17 mouse cellular contexts compared by ENCODE assay signal in genomic region chr7:40392207-40392606, GRCm38 (mm10).
DNase-seq lines count a peak whose midpoint lies in the region; ATAC-seq and TF ChIP-seq lines count a peak whose summit lies in the region.
"Had no signal": no experiment of that assay in that cellular context is flagged by ENCODE, and none has a peak within 500 bp of the region (broad histone marks: within the 10 kb centered on the region; RNA-seq: fewer than 3 reads in every experiment).

No protein-coding gene starts in this region.

- H3K27ac ChIP-seq in CH12.LX (ENCODE audit: insufficient read depth, low read depth) = no peak overlapping the region
- 0 out of 2 replicates have a peak overlapping the region, but pooled peaks have one; percentile 48 for H3K27ac ChIP-seq in hindbrain, embryonic 11.5 days (ENCODE audit: low read depth, low read length)
- H3K27ac ChIP-seq in midbrain, embryonic 12.5 days (replicated peaks) = peak overlapping the region; percentile 76
- H3K27ac ChIP-seq: heart, embryonic 13.5 days; limb, embryonic 10.5 days; liver, embryonic 14.5 days; stomach, embryonic 15.5 days had no signal

- dilution Hi-C loops in CH12.LX (cut with MboI; ENCODE audit: extremely low pct_ligation_motif_present, extremely low pct_unique_long_range_greater_than_20kb, low sequenced_read_pairs) = no loop called here

- peak; percentile 47 for DNase-seq in CH12.LX (ENCODE audit: extremely low read depth)
- peak; percentile 89 for DNase-seq in brain, embryonic 14.5 days (ENCODE audit: low read depth)
- DNase-seq in hindbrain, embryonic 11.5 days (ENCODE audit: low spot score) = peak; percentile 35
- no peak for DNase-seq in left cerebral cortex, adult 11 months (ENCODE audit: low spot score)
- DNase-seq in heart, adult 8-10 months (ENCODE audit: low spot score) = no peak
- no peak for DNase-seq in cerebellum, postnatal 36 days
- DNase-seq in layer of hippocampus, adult 8-10 months (ENCODE audit: low spot score in 2 of 2) = no peak
- DNase-seq: cerebellum, adult 18-20 months; gastrocnemius, postnatal 10 days; kidney, adult 9 months; lung, postnatal 14 days; thymus, postnatal 25 days had no signal

- H3K9ac ChIP-seq in CH12.LX (ENCODE audit: insufficient read depth, low read depth) = no peak overlapping the region
- H3K9ac ChIP-seq in hindbrain, embryonic 11.5 days (ENCODE audit: low read depth, low read length) = no peak overlapping the region
- H3K9ac ChIP-seq in midbrain, embryonic 12.5 days (replicated peaks) = no peak overlapping the region
- H3K9ac ChIP-seq: heart, embryonic 13.5 days; liver, embryonic 14.5 days; stomach, embryonic 15.5 days had no signal

- no peaks in the 10 kb centered on the region for H3K9me3 ChIP-seq in CH12.LX (replicated peaks; ENCODE audit: low read length)
- no peaks in the 10 kb centered on the region for H3K9me3 ChIP-seq in hindbrain, embryonic 11.5 days (ENCODE audit: control insufficient read depth, low read length)
- H3K9me3 ChIP-seq in midbrain, embryonic 12.5 days = no peaks in the 10 kb centered on the region
- H3K9me3 ChIP-seq: heart, embryonic 13.5 days; limb, embryonic 10.5 days; stomach, embryonic 15.5 days had no signal

- no peak for TF ChIP-seq POLR2A in CH12.LX (IDR thresholded peaks at IDR 0.05; ENCODE audit: low read depth, low read length)
- TF ChIP-seq POLR2A in brain, embryonic 14.5 days (IDR thresholded peaks at IDR 0.05; ENCODE audit: borderline replicate concordance, extremely low read depth, insufficient read depth, insufficient read length, poor library complexity, severe bottlenecking) = no peak

- H3K4me3 ChIP-seq in CH12.LX (replicated peaks in 1 of 3; ENCODE audit: low read depth in 2 of 3, low read length in 2 of 3, poor library complexity in 1 of 3) = no peak overlapping the region
- no peak overlapping the region for H3K4me3 ChIP-seq in hindbrain, embryonic 11.5 days (ENCODE audit: low read depth, low read length)
- no peak overlapping the region for H3K4me3 ChIP-seq in midbrain, embryonic 12.5 days
- H3K4me3 ChIP-seq: heart, embryonic 13.5 days; limb, embryonic 10.5 days; stomach, embryonic 15.5 days had no signal

- no peaks in the 10 kb centered on the region for H3K27me3 ChIP-seq in CH12.LX (replicated peaks)
- H3K27me3 ChIP-seq in hindbrain, embryonic 11.5 days (ENCODE audit: control insufficient read depth, insufficient read depth, low read length) = no peaks in the 10 kb centered on the region
- H3K27me3 ChIP-seq in midbrain, embryonic 12.5 days = no peaks in the 10 kb centered on the region
- H3K27me3 ChIP-seq: heart, embryonic 13.5 days; stomach, embryonic 15.5 days had no signal

- H3K4me1 ChIP-seq in CH12.LX (ENCODE audit: control insufficient read depth in 1 of 2, insufficient read depth in 2 of 2) = peaks cover 2 to 37% of the 10 kb centered on the region in 2 experiments; a peak in 2 of 4 replicates
- 0 out of 2 replicates have a peak, but pooled peaks cover 3% of the 10 kb centered on the region for H3K4me1 ChIP-seq in hindbrain, embryonic 11.5 days (replicated peaks; ENCODE audit: control insufficient read depth, insufficient read depth, low read length)
- H3K4me1 ChIP-seq in midbrain, embryonic 12.5 days = peaks cover 33% of the 10 kb centered on the region
- H3K4me1 ChIP-seq: heart, embryonic 13.5 days; limb, embryonic 10.5 days; stomach, embryonic 15.5 days had no signal

- no peaks in the 10 kb centered on the region for H3K79me2 ChIP-seq in CH12.LX (replicated peaks; ENCODE audit: control insufficient read depth, extremely low read depth, insufficient read depth, poor library complexity, severe bottlenecking)

- H3K4me2 ChIP-seq in CH12.LX (ENCODE audit: insufficient read depth, low read depth, poor library complexity, severe bottlenecking) = no peak overlapping the region
- no peak overlapping the region for H3K4me2 ChIP-seq in hindbrain, embryonic 11.5 days (replicated peaks; ENCODE audit: low read depth, low read length)
- no peak overlapping the region for H3K4me2 ChIP-seq in midbrain, embryonic 12.5 days (replicated peaks)
- H3K4me2 ChIP-seq: heart, embryonic 13.5 days; stomach, embryonic 15.5 days had no signal

- in situ Hi-C loops in CH12.LX (cut with MboI; ENCODE audit: low pct_ligation_motif_present, low pct_unique_long_range_greater_than_20kb, low sequenced_read_pairs) = no loop called here

- ATAC-seq in hindbrain, embryonic 11.5 days (ENCODE audit: low FRiP score) = peak; percentile 90
- ATAC-seq in midbrain, embryonic 12.5 days (ENCODE audit: low FRiP score, low read depth) = peak; percentile 89

- TF ChIP-seq RAD21 in CH12.LX (IDR thresholded peaks at IDR 0.05; ENCODE audit: low read depth, low read length) = no peak

- no peak for TF ChIP-seq CTCF in CH12.LX (conservative IDR thresholded peaks at IDR 0.05 in 1 of 2, IDR thresholded peaks at IDR 0.05 in 1 of 2; ENCODE audit: low read depth in 2 of 2, low read length in 2 of 2)
- no peak for TF ChIP-seq CTCF in brain, embryonic 14.5 days (IDR thresholded peaks at IDR 0.05; ENCODE audit: borderline replicate concordance, extremely low read depth, insufficient read depth, insufficient read length)

- H3K36me3 ChIP-seq in CH12.LX (replicated peaks in 1 of 2; ENCODE audit: control insufficient read depth in 1 of 2, insufficient read depth in 1 of 2, low read length in 1 of 2) = no peaks in the 10 kb centered on the region
- no peaks in the 10 kb centered on the region for H3K36me3 ChIP-seq in hindbrain, embryonic 11.5 days (ENCODE audit: control insufficient read depth, insufficient read depth, low read length)
- H3K36me3 ChIP-seq in midbrain, embryonic 12.5 days = no peaks in the 10 kb centered on the region
- H3K36me3 ChIP-seq: heart, embryonic 13.5 days; limb, embryonic 10.5 days; stomach, embryonic 15.5 days had no signal

- WGBS in hindbrain, embryonic 11.5 days = 27% methylated on average over 3 of the region's 3 CpGs
- WGBS in midbrain, embryonic 12.5 days = 3% methylated on average over 3 of the region's 3 CpGs

- TF ChIP-seq EP300 in CH12.LX (IDR thresholded peaks at IDR 0.05; ENCODE audit: low read length) = no peak

TF ChIP-seq in CH12.LX, 34 proteins besides CTCF, POLR2A, EP300 and RAD21:
- TF ChIP-seq UBTF (IDR thresholded peaks at IDR 0.05; ENCODE audit: low read depth, low read length) (no peak), KAT2A (IDR thresholded peaks at IDR 0.05; ENCODE audit: insufficient replicate concordance, low read length) (no peak), CHD1 (IDR thresholded peaks at IDR 0.05; ENCODE audit: low read depth, low read length) (no peak), MYC (IDR thresholded peaks at IDR 0.05; ENCODE audit: low read depth, low read length) (no peak), TBP (conservative IDR thresholded peaks at IDR 0.05; ENCODE audit: low read depth, low read length) (0 out of 2 replicates have a peak, but pooled peaks have one; percentile 26), HCFC1 (IDR thresholded peaks at IDR 0.05; ENCODE audit: low read depth, low read length) (no peak), MAX (IDR thresholded peaks at IDR 0.05; ENCODE audit: low read length) (no peak), ETS1 (conservative IDR thresholded peaks at IDR 0.05; ENCODE audit: low read depth, low read length) (no peak), USF2 (conservative IDR thresholded peaks at IDR 0.05; ENCODE audit: low read depth, low read length) (no peak)

Comparison
In these comparisons a context has a peak if more than half of its experiments do, and no peak if none do; other contexts are left out.
1. DNase-seq: peak in CH12.LX (single experiment), brain, embryonic 14.5 days (single experiment) and hindbrain, embryonic 11.5 days (single experiment); none in left cerebral cortex, adult 11 months (single experiment), heart, adult 8-10 months (single experiment), cerebellum, postnatal 36 days (0 of 2) and layer of hippocampus, adult 8-10 months (0 of 2).